Mouse (Mus musculus): ENCODE results near the gene 1700020D05Rik. TPM values are rescaled to one million over a fixed set of nuclear protein-coding genes. Genes with fewer than 3 reads are reported as not detected.
A peak's percentile ranks its signal among the peaks of the same experiment; 100 is the strongest.
"Not testable (repeated sequence)": the region's sequence is repeated elsewhere in the genome, so short reads cannot be mapped to it uniquely, and the experiment has no call there.

Gene 1700020D05Rik
- polyA plus RNA-seq, 1 experiment from 2014 or later, result not detected

DNA sequence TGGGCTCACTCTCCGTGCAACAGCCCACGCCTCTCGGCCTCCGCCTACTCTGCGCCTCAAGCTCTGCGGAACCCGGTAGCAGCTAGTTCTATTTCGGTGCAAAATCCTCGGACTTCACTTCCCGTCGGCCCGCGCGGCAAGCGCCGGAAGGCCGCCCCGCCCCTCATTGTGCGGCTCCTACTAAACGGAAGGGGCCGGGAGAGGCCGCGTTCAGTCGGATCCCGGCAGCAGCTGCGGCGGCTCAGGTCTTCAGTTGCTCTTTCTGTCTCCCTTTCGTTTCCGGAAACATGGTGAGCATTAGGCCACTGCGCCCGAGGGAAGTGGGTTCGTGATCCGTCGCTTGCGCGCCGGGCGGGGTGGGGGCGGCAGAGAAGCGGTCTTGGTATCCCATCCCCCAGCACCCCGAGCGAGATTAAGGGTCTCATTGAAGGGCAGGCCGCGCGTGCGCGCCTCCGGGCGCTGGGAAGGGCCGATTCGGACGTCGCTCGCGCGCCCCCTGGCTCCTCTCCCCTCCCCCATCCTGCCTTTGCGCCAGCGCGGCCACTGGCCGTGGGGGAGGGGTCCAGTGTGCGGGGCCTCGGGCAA, 13.2 kb downstream of the 1700020D05Rik start, which contains the start of gene Cfl1:
Gene Cfl1 (plus strand): TSS at position 143 of the 585 bp plus-strand sequence.
- Histone ChIP-seq H3K9ac (replicated peaks; ENCODE audit: low read depth) (peak within 1 kb of the TSS; percentile 96), H3K4me3 (ENCODE audit: low read depth, low read length) (peak within 1 kb of the TSS; percentile 94), H3K4me2 (replicated peaks; ENCODE audit: low read depth, low read length) (peak within 1 kb of the TSS; percentile 76), H3K9me3 (ENCODE audit: low read length) (no peaks in the 10 kb centered on the region), H3K4me1 (ENCODE audit: insufficient read depth, low read depth, low read length) (peaks cover 21% of the 10 kb centered on the region; the same call in 1 of the 2 replicates), H3K36me3 (ENCODE audit: insufficient read depth, low read length) (peaks cover 14% of the 10 kb centered on the region), H3K27me3 (replicated peaks; ENCODE audit: insufficient read depth, low read length) (no peaks in the 10 kb centered on the region), H3K27ac (ENCODE audit: low read length) (peak within 1 kb of the TSS; percentile 98)
- DNase-seq (ENCODE audit: low spot score) (peak; percentile 99), ATAC-seq (peak; percentile 59)
- no peak for TF ChIP-seq EP300 (IDR thresholded peaks at IDR 0.05)
- peak; percentile 35 for TF ChIP-seq CTCF (IDR thresholded peaks at IDR 0.05)
- WGBS, result 3% methylated on average over 58 of the region's 62 CpGs

DNA sequence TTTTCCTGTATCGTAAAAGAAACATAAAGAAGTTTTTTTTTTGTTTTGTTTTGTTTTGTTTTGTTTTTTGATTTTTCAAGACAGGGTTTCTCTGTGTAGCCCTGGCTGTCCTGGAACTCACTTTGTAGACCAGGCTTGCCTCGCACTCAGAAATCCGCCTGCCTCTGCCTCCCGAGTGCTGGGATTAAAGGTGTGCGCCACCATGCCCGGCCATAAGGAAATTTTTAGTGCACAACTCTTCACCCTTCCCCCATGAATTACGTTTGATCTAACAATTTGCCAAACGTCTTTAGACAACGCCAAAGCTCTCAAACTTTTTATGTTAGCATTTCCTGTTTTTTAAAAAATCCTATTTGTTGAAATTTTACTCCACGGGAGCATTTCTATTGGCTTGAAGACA, 13.9 kb downstream of the 1700020D05Rik start:
- H3K9me3 ChIP-seq (ENCODE audit: low read length); ATAC-seq; DNase-seq (ENCODE audit: low spot score); H3K9ac ChIP-seq (replicated peaks; ENCODE audit: low read depth); H3K27me3 ChIP-seq (replicated peaks; ENCODE audit: insufficient read depth, low read length): not testable (repeated sequence)
- 0 out of 2 replicates have a peak overlapping the region, but pooled peaks have one; percentile 94 for H3K4me3 ChIP-seq (ENCODE audit: low read depth, low read length)
- H3K4me1 ChIP-seq (ENCODE audit: insufficient read depth, low read depth, low read length), result peaks cover 21% of the 10 kb centered on the region; the same call in 1 of the 2 replicates
- WGBS, result 34% methylated on average over 10 of the region's 10 CpGs
- H3K4me2 ChIP-seq (replicated peaks; ENCODE audit: low read depth, low read length), result peak overlapping the region; percentile 69; the same call in 1 of the 2 replicates
- peak overlapping the region; percentile 98; the same call in 1 of the 2 replicates for H3K27ac ChIP-seq (ENCODE audit: low read length)
- H3K36me3 ChIP-seq (ENCODE audit: insufficient read depth, low read length), result peaks cover 13% of the 10 kb centered on the region

DNA sequence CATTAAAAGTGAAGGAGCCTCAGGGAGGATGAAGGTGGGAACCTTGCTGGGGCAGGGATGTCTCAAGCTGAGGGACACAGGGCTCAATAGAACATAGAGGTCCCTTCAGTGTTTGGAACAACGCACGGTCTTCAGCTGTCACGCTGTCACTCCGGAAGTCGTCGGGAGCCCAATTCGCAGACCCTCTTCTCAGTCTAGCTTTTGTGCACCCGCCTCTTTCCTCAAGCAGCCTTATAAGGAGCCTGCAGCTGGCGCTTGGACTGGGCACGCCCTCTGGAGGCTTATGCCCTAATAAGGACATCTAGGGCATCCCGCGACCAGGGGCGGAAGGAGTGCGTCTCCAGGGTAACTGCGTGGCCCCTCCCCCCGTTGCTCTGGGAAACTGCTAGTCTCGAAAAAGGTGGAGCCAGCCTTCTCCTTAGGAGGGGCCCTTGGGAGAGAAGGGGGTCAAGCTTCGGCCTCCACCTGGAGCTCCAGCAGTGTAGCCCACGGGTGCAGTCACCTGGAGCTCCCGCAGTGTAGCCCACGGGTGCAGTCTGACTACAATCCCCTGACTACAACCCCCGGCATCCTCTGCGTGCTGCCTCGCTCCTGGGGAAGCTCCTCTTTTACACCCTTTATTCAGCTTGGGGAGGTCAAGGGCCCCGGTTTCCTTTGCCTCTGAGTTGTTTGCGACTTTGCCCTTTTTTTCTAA, 14.6 kb downstream of the 1700020D05Rik start:
- Histone ChIP-seq H3K4me3 (ENCODE audit: low read depth, low read length) (peak overlapping the region; percentile 39), H3K9me3 (ENCODE audit: low read length) (no peaks in the 10 kb centered on the region), H3K4me1 (ENCODE audit: insufficient read depth, low read depth, low read length) (peaks cover 21% of the 10 kb centered on the region; the same call in 1 of the 2 replicates), H3K27me3 (replicated peaks; ENCODE audit: insufficient read depth, low read length) (no peaks in the 10 kb centered on the region), H3K4me2 (replicated peaks; ENCODE audit: low read depth, low read length) (peak overlapping the region; percentile 69), H3K36me3 (ENCODE audit: insufficient read depth, low read length) (peaks cover 9% of the 10 kb centered on the region), H3K9ac (replicated peaks; ENCODE audit: low read depth) (peak overlapping the region; percentile 27; the same call in 1 of the 2 replicates), H3K27ac (ENCODE audit: low read length) (peak overlapping the region; percentile 98)
- under 1% methylated on average over 26 of the region's 26 CpGs for WGBS
- ATAC-seq, result peak; percentile 79
- no peak for TF ChIP-seq EP300 (IDR thresholded peaks at IDR 0.05)
- peak; percentile 41 for TF ChIP-seq CTCF (IDR thresholded peaks at IDR 0.05)
- DNase-seq (ENCODE audit: low spot score), result peak; percentile 99

DNA sequence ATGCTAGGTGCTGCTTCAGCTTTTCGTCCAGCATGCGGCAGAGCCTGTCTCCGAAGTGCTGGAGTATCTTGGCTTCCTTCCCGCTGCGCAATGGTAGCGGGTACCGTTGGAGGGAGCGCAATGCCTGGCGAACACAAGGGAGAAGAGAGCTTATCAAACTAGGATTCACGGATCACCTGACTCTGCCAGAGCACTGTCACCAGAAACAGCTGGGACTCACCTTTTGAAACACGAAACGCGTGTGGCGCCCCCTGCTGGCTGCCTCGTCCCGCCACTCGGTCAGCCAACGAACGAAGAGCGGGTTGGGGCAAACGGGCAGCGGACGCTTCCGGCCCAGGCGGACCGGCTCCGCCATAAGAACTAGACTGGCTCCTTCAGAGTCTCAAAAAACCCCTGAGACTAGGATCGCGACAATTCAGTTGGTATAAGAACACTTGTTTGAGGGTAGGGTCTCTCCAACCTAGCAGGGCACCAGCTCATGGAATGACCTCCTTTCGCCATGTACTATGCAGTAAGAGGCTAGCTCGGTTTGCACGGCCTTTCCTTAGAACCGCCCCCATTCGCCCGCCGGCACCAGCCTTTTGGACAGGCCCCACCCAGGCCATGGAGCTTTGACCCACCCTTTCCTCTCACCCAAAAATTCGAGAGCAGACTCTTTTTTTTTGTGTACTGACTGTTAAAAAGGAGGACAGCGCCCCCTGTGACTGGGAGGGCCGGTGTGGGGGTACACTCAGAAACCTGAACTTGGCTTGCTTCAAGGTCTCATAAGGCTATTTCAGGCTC, 15.6 kb downstream of the 1700020D05Rik start, which contains the start of gene Mus81:
Gene Mus81 (minus strand): TSS at position 635 of the 783 bp plus-strand sequence.
- TF ChIP-seq EP300 (IDR thresholded peaks at IDR 0.05), result peak; percentile 85; the same call in 1 of the 2 replicates
- TF ChIP-seq CTCF (IDR thresholded peaks at IDR 0.05), result peak; percentile 95
- Histone ChIP-seq H3K27ac (ENCODE audit: low read length) (peak within 1 kb of the TSS; percentile 98), H3K27me3 (replicated peaks; ENCODE audit: insufficient read depth, low read length) (no peaks in the 10 kb centered on the region), H3K4me1 (ENCODE audit: insufficient read depth, low read depth, low read length) (peaks cover 21% of the 10 kb centered on the region; the same call in 1 of the 2 replicates), H3K9me3 (ENCODE audit: low read length) (no peaks in the 10 kb centered on the region), H3K4me2 (replicated peaks; ENCODE audit: low read depth, low read length) (peak within 1 kb of the TSS; percentile 69), H3K36me3 (ENCODE audit: insufficient read depth, low read length) (peaks cover 7% of the 10 kb centered on the region), H3K9ac (replicated peaks; ENCODE audit: low read depth) (peak within 1 kb of the TSS; percentile 27), H3K4me3 (ENCODE audit: low read depth, low read length) (peak within 1 kb of the TSS; percentile 39)
- WGBS, result 0% methylated on average over 39 of the region's 39 CpGs
- ATAC-seq (peak; percentile 66), DNase-seq (ENCODE audit: low spot score) (peak; percentile 99)

DNA sequence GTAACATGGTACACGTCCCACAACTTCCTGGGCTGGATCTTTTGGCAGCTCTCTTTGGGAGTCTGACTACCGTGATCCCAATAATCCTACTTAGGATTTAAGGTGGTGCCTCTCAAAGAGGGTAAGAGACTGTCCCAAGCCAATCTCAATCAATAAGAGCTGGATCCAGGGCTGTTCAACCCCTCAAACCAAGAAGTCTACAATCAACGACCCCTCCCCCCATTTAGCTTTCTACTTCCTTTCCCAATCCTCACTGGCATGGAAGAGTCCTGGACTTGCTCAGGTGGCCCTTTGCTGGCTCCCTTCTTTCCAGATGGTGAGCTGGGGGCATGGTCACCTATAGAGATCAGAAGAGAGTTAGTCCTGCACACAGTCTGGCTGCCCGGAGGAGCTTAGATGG, 16.8 kb downstream of the 1700020D05Rik start:
- Histone ChIP-seq H3K9ac (replicated peaks; ENCODE audit: low read depth) (no peak overlapping the region), H3K36me3 (ENCODE audit: insufficient read depth, low read length) (peaks cover 12% of the 10 kb centered on the region), H3K27me3 (replicated peaks; ENCODE audit: insufficient read depth, low read length) (no peaks in the 10 kb centered on the region), H3K4me3 (ENCODE audit: low read depth, low read length) (no peak overlapping the region), H3K27ac (ENCODE audit: low read length) (peak overlapping the region; percentile 98; the same call in 1 of the 2 replicates), H3K9me3 (ENCODE audit: low read length) (no peaks in the 10 kb centered on the region), H3K4me1 (ENCODE audit: insufficient read depth, low read depth, low read length) (peaks cover 19% of the 10 kb centered on the region; the same call in 1 of the 2 replicates), H3K4me2 (replicated peaks; ENCODE audit: low read depth, low read length) (no peak overlapping the region)
- TF ChIP-seq CTCF (IDR thresholded peaks at IDR 0.05) (no peak), EP300 (IDR thresholded peaks at IDR 0.05) (no peak)
- WGBS, result 53% methylated on average over 4 of the region's 4 CpGs
- DNase-seq (ENCODE audit: low spot score), result no peak
- no peak for ATAC-seq

Measured in lung, postnatal 0 days (tissue).